Comparison of ENCODE assay signal across 16 mouse cellular contexts in genomic region chr16:6042766-6043165, GRCm38 (mm10).
DNase-seq lines count a peak whose midpoint lies in the region; ATAC-seq lines count a peak whose summit lies in the region.
"Had no signal": no experiment of that assay in that cellular context is flagged by ENCODE, and none has a peak within 500 bp of the region (broad histone marks: within the 10 kb centered on the region; RNA-seq: fewer than 3 reads in every experiment).

No protein-coding gene starts in this region.

- ATAC-seq in forebrain, embryonic 14.5 days: peak; percentile 60; the same call in 1 of the 2 replicates
- no peak for ATAC-seq in forebrain, embryonic 11.5 days (replicated peaks; ENCODE audit: low FRiP score)
- peak; percentile 82 for ATAC-seq in frontal cortex, adult (ENCODE audit: low TSS enrichment)
- ATAC-seq in hindbrain, embryonic 13.5 days (ENCODE audit: low FRiP score): no peak

- no peak overlapping the region for H3K4me2 ChIP-seq in forebrain, embryonic 14.5 days (ENCODE audit: low read length)
- H3K4me2 ChIP-seq in forebrain, embryonic 11.5 days (ENCODE audit: low read depth, low read length, severe bottlenecking): no peak overlapping the region
- H3K4me2 ChIP-seq in hindbrain, embryonic 13.5 days: no peak overlapping the region
- H3K4me2 ChIP-seq: embryonic facial prominence, embryonic 12.5 days; hindbrain, embryonic 14.5 days; lung, embryonic 14.5 days had no signal

- H3K4me3 ChIP-seq in forebrain, embryonic 14.5 days (ENCODE audit: low read depth, low read length): no peak overlapping the region
- no peak overlapping the region for H3K4me3 ChIP-seq in forebrain, embryonic 11.5 days (ENCODE audit: low read depth, low read length)
- H3K4me3 ChIP-seq in hindbrain, embryonic 13.5 days: no peak overlapping the region
- H3K4me3 ChIP-seq: embryonic facial prominence, embryonic 12.5 days had no signal

- no peaks in the 10 kb centered on the region for H3K27me3 ChIP-seq in forebrain, embryonic 14.5 days (replicated peaks; ENCODE audit: control insufficient read depth, insufficient read depth, low read length)
- H3K27me3 ChIP-seq in forebrain, embryonic 11.5 days (ENCODE audit: control insufficient read depth, insufficient read depth, low read length): no peaks in the 10 kb centered on the region
- no peaks in the 10 kb centered on the region for H3K27me3 ChIP-seq in hindbrain, embryonic 13.5 days
- H3K27me3 ChIP-seq: embryonic facial prominence, embryonic 12.5 days had no signal

- no peaks in the 10 kb centered on the region for H3K4me1 ChIP-seq in forebrain, embryonic 14.5 days (ENCODE audit: control insufficient read depth, insufficient read depth, low read length)
- H3K4me1 ChIP-seq in forebrain, embryonic 11.5 days (replicated peaks; ENCODE audit: control insufficient read depth, insufficient read depth, low read length): no peaks in the 10 kb centered on the region
- no peaks in the 10 kb centered on the region for H3K4me1 ChIP-seq in hindbrain, embryonic 13.5 days (replicated peaks)
- H3K4me1 ChIP-seq: embryonic facial prominence, embryonic 12.5 days had no signal

- WGBS in forebrain, embryonic 14.5 days: 63% methylated on average over 3 of the region's 3 CpGs
- WGBS in forebrain, embryonic 11.5 days: 87% methylated on average over 3 of the region's 3 CpGs
- WGBS in hindbrain, embryonic 13.5 days: 84% methylated on average over 3 of the region's 3 CpGs

- H3K9ac ChIP-seq in forebrain, embryonic 14.5 days (ENCODE audit: low read length): no peak overlapping the region
- no peak overlapping the region for H3K9ac ChIP-seq in forebrain, embryonic 11.5 days (ENCODE audit: low read length)
- no peak overlapping the region for H3K9ac ChIP-seq in hindbrain, embryonic 13.5 days
- H3K9ac ChIP-seq: embryonic facial prominence, embryonic 12.5 days; hindbrain, embryonic 14.5 days; lung, embryonic 14.5 days had no signal

- peak; percentile 71 for DNase-seq in forebrain, embryonic 14.5 days (ENCODE audit: low spot score)
- no peak for DNase-seq in forebrain, embryonic 11.5 days (ENCODE audit: low spot score)
- DNase-seq in R1 (ENCODE audit: low read depth, low spot score): peak; percentile 23
- peak; percentile 26 to 64 for DNase-seq in left cerebral cortex, adult 9 months (ENCODE audit: low spot score in 2 of 2)
- no peak for DNase-seq in cerebellum, adult 8-10 months
- no peak for DNase-seq in natural killer cell, adult 2 months (ENCODE audit: low spot score in 2 of 2)
- DNase-seq: cerebellum, postnatal 36 days; kidney, adult 8-10 months; liver; lung, embryonic 14.5 days; midbrain, embryonic 14.5 days; thymus, adult 18-20 months had no signal

- H3K36me3 ChIP-seq in forebrain, embryonic 14.5 days (ENCODE audit: control insufficient read depth, insufficient read depth, low read length): no peaks in the 10 kb centered on the region
- no peaks in the 10 kb centered on the region for H3K36me3 ChIP-seq in forebrain, embryonic 11.5 days (ENCODE audit: control insufficient read depth, insufficient read depth, low read length)
- H3K36me3 ChIP-seq in hindbrain, embryonic 13.5 days: no peaks in the 10 kb centered on the region
- H3K36me3 ChIP-seq: embryonic facial prominence, embryonic 12.5 days had no signal

- H3K27ac ChIP-seq in forebrain, embryonic 14.5 days (ENCODE audit: low read depth, low read length): peak overlapping the region; percentile 52; the same call in 1 of the 2 replicates
- no peak overlapping the region for H3K27ac ChIP-seq in forebrain, embryonic 11.5 days (ENCODE audit: low read depth, low read length)
- no peak overlapping the region for H3K27ac ChIP-seq in hindbrain, embryonic 13.5 days
- H3K27ac ChIP-seq: embryonic facial prominence, embryonic 12.5 days; hindbrain, embryonic 14.5 days had no signal

- no peaks in the 10 kb centered on the region for H3K9me3 ChIP-seq in forebrain, embryonic 14.5 days (replicated peaks; ENCODE audit: control insufficient read depth, low read length)
- no peaks in the 10 kb centered on the region for H3K9me3 ChIP-seq in forebrain, embryonic 11.5 days (ENCODE audit: control insufficient read depth, low read length)
- no peaks in the 10 kb centered on the region for H3K9me3 ChIP-seq in hindbrain, embryonic 13.5 days
- H3K9me3 ChIP-seq: embryonic facial prominence, embryonic 12.5 days had no signal

Comparison
In these comparisons a context has a peak if more than half of its experiments do, and no peak if none do; other contexts are left out.
1. ATAC-seq: peak in forebrain, embryonic 14.5 days (single experiment) and frontal cortex, adult (single experiment); none in forebrain, embryonic 11.5 days (single experiment) and hindbrain, embryonic 13.5 days (single experiment).
2. DNase-seq: peak in forebrain, embryonic 14.5 days (single experiment), R1 (single experiment) and left cerebral cortex, adult 9 months (2 of 2); none in forebrain, embryonic 11.5 days (single experiment), cerebellum, adult 8-10 months (single experiment) and natural killer cell, adult 2 months (0 of 2).